Mouse (Mus musculus): ENCODE data around the gene Cers6.

DNA sequence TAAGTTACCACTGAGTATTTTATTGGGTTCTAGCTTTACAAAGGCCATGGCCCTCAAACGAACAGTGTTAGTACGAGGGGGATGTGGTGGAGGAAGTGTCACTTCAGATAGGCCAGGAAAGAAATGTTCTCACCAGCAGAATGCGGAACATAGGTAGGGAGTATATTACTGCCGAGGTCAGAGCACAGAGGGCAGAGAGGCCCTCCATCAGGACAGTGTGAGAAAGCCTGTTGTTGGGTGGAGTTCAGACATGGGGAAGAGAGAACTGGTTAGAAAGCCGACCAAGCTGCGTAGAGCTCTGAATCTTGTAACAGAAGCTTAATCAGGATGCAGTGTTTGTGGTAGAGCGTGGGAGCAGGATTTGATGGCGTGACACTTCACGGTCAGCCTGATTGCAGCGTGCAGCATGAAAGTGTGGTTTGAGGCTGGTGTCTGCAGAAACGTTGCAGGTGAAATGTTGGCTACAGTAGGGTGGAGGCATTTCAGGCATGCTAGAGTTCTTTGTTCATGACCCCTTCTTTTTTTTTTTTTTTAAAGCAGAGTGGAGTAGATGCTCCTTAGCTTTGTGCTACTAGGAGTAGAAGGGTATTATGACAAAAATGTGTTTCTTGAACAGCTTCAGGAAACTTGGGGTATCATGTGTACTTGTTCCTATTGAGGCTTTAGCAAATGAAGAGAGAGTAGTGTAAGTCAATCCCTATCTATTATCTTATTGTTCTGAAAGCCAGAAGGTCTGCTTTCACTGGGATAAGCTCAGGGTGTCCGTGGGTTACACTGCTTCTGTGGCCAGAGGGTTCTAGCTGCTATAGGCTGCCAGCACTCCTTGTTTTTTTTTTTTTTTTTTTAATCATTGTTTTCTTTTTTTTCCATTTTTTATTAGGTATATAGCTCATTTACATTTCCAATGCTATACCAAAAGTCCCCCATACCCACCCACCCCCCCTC lies 117.7 kb downstream of the Cers6 start:
- TF ChIP-seq POLR2A (IDR thresholded peaks at IDR 0.05; ENCODE audit: control insufficient read depth, extremely low read depth, insufficient read depth, low read length, poor library complexity) = no peak
- TF ChIP-seq CTCF (IDR thresholded peaks at IDR 0.05; ENCODE audit: borderline replicate concordance, control insufficient read depth, extremely low read depth, insufficient read depth, low read length, poor library complexity) = no peak
